Mouse (Mus musculus): ENCODE data around the gene Dnajb13. TPM values are rescaled to one million over a fixed set of nuclear protein-coding genes. Genes with fewer than 3 reads are reported as not detected.
A peak's percentile ranks its signal among the peaks of the same experiment; 100 is the strongest.

Dnajb13 gene
- total RNA-seq, 4 experiments from 2014 or later: 0.13 TPM; not detected in 3

GRCm38 (mm10) chr7:100461621-100462151 lies 53.1 kb downstream of the Dnajb13 start:
- DNase-seq (ENCODE audit: low spot score in 2 of 2): peak; percentile 62 to 64

- no peak for DNase-seq (ENCODE audit: low spot score in 2 of 2)
Measured at GRCm38 (mm10) chr7:100459862-100460261, 54.9 kb downstream of the Dnajb13 start.

DNA sequence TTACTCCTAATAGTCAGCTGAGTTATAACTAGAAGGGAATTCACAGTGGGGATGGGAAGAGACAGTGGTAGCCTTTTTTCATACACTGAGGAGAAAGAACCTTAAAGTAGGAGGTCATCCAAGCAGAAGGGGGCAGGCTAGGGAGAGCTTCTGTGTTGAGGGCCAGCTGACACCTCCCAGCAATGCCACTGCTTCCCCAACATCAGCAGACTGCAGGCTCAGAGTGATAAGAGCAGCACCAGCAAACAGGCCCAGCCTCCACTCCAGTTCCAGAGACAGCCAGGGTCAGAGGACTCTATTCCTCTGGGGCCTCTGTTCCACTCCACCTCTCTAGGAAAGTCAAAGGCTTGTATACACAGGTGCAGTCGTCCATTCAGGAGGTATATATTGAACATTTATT lies 56.6 kb downstream of the Dnajb13 start:
- DNase-seq (ENCODE audit: low spot score in 2 of 2): no peak

Other genes starting within 250 kb of the Dnajb13 start
- gene P4ha3, start 229.4 kb downstream of the Dnajb13 start, total RNA-seq (2022): under 1 TPM in 1 of 4 experiments, not detected in 3; 0.12 TPM
- 1 to 10 TPM; 5.2 to 5.8 (median 5.5) TPM for gene C2cd3, start 142.7 kb downstream of the Dnajb13 start, total RNA-seq (2022)
- gene Ppme1, start 142.7 kb downstream of the Dnajb13 start, total RNA-seq (2022): 10 to 100 TPM; 20.4 to 30.2 (median 24.2) TPM
- 100 to 1,000 TPM in 2 of 4 experiments, 10 to 100 TPM in 2; 88.7 to 109 (median 102) TPM for gene Ucp3, start 42.0 kb downstream of the Dnajb13 start, total RNA-seq (2022)
- gene Ucp2, start 21.6 kb downstream of the Dnajb13 start, total RNA-seq (2022): 10 to 100 TPM in 2 of 4 experiments, 1 to 10 TPM in 2; 6.3 to 15.0 (median 12.0) TPM
- gene Coa4, start 22.1 kb upstream of the Dnajb13 start, total RNA-seq (2022): 10 to 100 TPM in 2 of 4 experiments, 1 to 10 TPM in 2; 8.3 to 10.7 (median 9.7) TPM
- 10 to 100 TPM; 64.9 to 73.3 (median 68.4) TPM for gene Rab6a, start 92.5 kb upstream of the Dnajb13 start, total RNA-seq (2022)
- gene Mrpl48, start 93.3 kb upstream of the Dnajb13 start, total RNA-seq (2022): 10 to 100 TPM; 53.5 to 64.5 (median 58.5) TPM
- 100 to 1,000 TPM in 2 of 4 experiments, 10 to 100 TPM in 2; 85.9 to 102 (median 98.0) TPM for gene Plekhb1, start 147.5 kb upstream of the Dnajb13 start, total RNA-seq (2022)
- 10 to 100 TPM; 39.0 to 44.3 (median 40.7) TPM for gene Fam168a, start 191.7 kb upstream of the Dnajb13 start, total RNA-seq (2022)

All from gastrocnemius, adult 8-10 months (tissue).